Mouse (Mus musculus) limb, embryonic 15.5 days (tissue): ENCODE measurements around the gene Asb4. TPM values are rescaled to one million over a fixed set of nuclear protein-coding genes. Genes with fewer than 3 reads are reported as not detected.
A peak's percentile ranks its signal among the peaks of the same experiment; 100 is the strongest.

ENCODE experiments used
- ATAC-seq: fragments of 200-750 bp; cut with Nextera tagmentation; 2 replicates; pipeline ENCODE4 v1.8.0; 2017; ENCODE audit warnings: low read depth, moderate TSS enrichment; ENCODE audit not compliant: insufficient number of reproducible peaks, low FRiP score, low TSS enrichment
- H3K27ac ChIP-seq: fragments of 300-500 bp; sonication (generic); 2 replicates; pipeline ENCODE4 v1.5.1; 2015; ENCODE audit warnings: moderate library complexity, mild to moderate bottlenecking, inconsistent platforms
- H3K27me3 ChIP-seq: fragments of 300-500 bp; sonication (generic); 2 replicates; pipeline ENCODE4 v1.6.1; 2015; ENCODE audit warnings: inconsistent platforms
- H3K36me3 ChIP-seq: fragments of 300-500 bp; sonication (generic); 2 replicates; pipeline ENCODE4 v1.6.1; 2015; ENCODE audit warnings: inconsistent platforms
- H3K4me1 ChIP-seq: fragments of 300-500 bp; sonication (generic); 2 replicates; pipeline ENCODE4 v1.6.1; 2015; ENCODE audit warnings: inconsistent platforms
- H3K4me2 ChIP-seq: fragments of 300-500 bp; sonication (generic); 2 replicates; pipeline ENCODE4 v1.6.1; 2015; ENCODE audit warnings: mild to moderate bottlenecking, inconsistent platforms
- H3K4me3 ChIP-seq: fragments of 300-500 bp; sonication (generic); 2 replicates; pipeline ENCODE4 v1.5.1; 2015; ENCODE audit warnings: mild to moderate bottlenecking, inconsistent platforms
- H3K9ac ChIP-seq: fragments of 300-500 bp; sonication (generic); 2 replicates; pipeline ENCODE4 v1.6.1; 2015; ENCODE audit warnings: inconsistent platforms
- H3K9me3 ChIP-seq: fragments of 300-500 bp; sonication (generic); 2 replicates; pipeline ENCODE4 v1.6.1; 2016; ENCODE audit warnings: inconsistent platforms
- whole genome bisulfite sequencing: fragments of 180-500 bp; shearing (Covaris S2); methylation state at CpG from one replicate; pipeline ENCODE4 v1.1.7; 2015; 5-methylcytosine and 5-hydroxymethylcytosine counted together
- polyA plus RNA-seq: library from polyadenylated mRNA; unstranded; fragments of >200 nt; fragmentation: Nextera tagmentation; extraction: Ambion mirVana; gene quantifications from 2 replicates; pipeline ENCODE4 v1.2.1, GENCODE M21; 2015

The Asb4 gene
- polyA plus RNA-seq, 1 experiment from 2014 or later: 21.3 TPM

DNA sequence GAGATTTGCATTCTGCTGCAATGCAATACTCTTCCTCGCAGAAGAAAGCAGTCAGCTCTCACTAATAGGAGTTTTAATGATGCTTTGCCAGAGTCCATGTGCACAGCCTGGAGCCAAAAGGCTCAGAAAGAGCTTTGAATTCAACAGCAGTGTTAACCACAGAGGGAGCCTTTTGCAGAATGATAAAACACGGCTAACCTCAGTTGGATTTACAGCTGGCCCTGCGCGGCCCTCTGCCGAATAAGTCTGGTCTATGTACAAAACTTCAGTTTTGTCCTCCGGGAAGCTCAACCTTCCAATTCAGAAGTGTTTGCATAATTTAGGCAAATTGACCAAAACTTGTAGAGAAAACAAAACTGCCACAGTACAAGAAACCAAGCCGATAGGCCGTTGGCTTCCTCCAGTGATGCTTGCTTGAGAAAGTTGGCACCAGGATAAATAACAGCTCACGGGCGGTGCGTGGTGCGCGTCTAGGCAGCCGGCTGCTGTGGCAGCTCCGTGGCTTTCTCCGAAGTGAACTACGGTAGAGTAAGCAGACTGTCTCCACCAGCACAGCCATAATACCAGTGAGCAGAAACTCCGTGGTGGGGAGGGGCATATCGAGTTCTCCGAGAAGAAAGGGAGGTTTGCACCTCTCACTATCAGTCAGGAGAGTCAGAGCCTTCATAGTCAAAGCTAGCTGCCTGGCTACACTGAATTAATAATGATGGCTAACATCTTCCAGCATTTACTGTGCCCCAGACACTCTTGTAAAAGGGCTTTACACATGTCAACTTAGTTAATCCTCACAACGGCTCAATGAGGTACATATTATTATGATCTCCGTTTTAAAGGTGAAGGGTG is 3.2 kb upstream of the Asb4 start:
- Histone ChIP-seq H3K36me3 (no peaks in the 10 kb centered on the region), H3K4me2 (peak overlapping the region; percentile 52), H3K9ac (no peak overlapping the region; the same call in 1 of the 2 replicates), H3K27ac (peak overlapping the region; percentile 63), H3K9me3 (no peaks in the 10 kb centered on the region), H3K4me3 (peak overlapping the region; percentile 26), H3K4me1 (peaks cover 32% of the 10 kb centered on the region), H3K27me3 (no peaks in the 10 kb centered on the region)
- ATAC-seq: peak; percentile 61; the same call in 1 of the 2 replicates
- 18% methylated on average over 22 of the region's 22 CpGs for WGBS

DNA sequence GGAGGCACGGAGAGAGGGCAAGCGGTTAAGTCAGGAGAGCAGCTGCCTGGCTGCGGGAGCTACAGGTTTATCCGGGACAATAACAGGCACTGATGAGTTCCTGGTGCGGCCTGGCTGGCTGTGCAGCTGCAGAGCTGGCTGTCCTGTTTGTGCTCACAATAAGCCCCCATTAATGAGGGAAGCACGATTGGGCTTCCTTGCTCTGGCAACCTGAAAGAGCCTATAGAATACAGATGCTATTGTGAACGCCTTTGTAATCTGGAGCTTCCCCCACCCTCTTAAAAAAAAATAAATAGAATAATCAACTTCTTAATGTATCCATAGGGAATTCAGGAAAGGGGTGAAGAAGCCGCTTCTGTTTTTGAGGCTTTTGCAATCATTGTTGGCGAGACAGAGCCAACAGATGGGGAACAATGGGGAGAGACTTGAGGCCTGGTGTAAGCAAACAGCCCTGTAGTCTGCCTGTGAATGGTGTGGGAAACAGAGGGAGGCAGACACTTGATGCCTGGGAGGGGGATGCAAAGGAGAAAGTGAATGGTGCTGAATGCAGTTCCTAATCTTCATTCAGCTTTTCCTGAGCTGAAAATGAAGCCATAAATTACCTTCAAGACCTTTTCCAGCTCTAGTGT is 2.4 kb upstream of the Asb4 start:
- no peaks in the 10 kb centered on the region for H3K36me3 ChIP-seq
- no peaks in the 10 kb centered on the region for H3K27me3 ChIP-seq
- no peak overlapping the region for H3K4me3 ChIP-seq
- no peak for ATAC-seq
- 0 out of 2 replicates have a peak overlapping the region, but pooled peaks have one; percentile 63 for H3K27ac ChIP-seq
- H3K9ac ChIP-seq: no peak overlapping the region
- H3K9me3 ChIP-seq: no peaks in the 10 kb centered on the region
- H3K4me1 ChIP-seq: peaks cover 32% of the 10 kb centered on the region
- H3K4me2 ChIP-seq: peak overlapping the region; percentile 52
- 27% methylated on average over 9 of the region's 9 CpGs for WGBS

DNA sequence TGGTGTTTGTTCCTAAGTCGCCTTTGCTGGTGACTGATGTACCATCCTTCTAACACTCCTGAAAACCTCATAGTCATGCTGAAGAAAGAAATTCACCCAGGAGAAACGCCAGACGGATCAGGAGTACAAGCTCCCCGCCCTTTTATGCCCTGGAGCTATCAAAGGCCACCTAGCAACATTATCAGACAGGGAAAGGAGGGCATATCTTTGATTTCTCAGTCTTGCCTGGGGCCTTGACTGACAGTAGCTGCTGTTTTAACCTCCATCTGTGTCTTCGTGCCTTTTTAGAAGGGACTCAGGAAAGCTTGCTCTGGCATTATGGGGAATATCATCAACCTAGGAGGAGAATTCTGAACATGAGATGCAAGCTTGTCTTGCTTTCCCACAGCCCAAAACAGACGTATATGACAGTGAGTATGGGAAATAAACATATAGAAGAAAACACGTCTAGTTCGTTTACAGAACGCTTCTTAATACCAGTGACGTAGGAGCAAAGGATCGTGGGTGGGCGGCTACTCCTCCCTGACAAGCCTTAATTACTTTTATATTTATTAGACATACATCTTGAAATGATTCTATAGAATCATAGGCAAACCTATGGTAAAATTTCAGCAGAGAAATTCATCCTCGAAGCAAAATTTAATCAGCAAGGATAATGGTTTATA is 1.1 kb upstream of the Asb4 start:
- Histone ChIP-seq H3K27ac (no peak overlapping the region), H3K36me3 (no peaks in the 10 kb centered on the region), H3K9ac (no peak overlapping the region), H3K4me1 (peaks cover 32% of the 10 kb centered on the region), H3K27me3 (no peaks in the 10 kb centered on the region), H3K9me3 (no peaks in the 10 kb centered on the region), H3K4me2 (peak overlapping the region; percentile 50; the same call in 1 of the 2 replicates), H3K4me3 (no peak overlapping the region)
- no peak for ATAC-seq
- 26% methylated on average over 13 of the region's 13 CpGs for WGBS

DNA sequence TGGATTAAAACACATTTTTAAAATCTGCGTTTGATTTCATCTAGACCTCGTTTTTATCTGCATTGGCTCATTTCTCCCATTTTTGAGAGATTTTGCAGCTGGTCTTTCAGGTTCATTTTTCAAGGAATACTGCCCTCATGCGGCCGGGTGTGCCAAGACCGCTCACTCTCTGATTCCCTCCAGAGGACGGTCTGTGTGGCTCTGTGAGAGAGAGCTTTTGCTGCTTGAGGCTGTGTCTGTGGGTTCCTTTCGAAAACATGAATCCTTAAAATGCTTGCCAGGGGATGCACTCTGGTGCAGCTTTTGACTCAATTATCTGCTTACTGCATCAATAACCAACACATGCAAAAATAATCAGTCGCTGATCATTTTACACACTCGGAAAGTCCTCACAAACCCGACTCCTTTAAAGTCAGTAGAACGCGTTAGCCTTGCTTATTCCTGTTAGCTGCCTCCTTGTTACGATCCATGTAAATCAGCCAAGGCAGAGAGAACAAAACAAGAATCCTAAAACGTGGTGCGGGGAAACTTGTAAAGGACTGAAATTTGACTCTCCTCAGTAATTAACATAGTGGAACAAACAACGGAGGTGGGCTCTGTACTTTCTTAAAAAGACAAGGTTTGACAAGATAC is 487 bp upstream of the Asb4 start:
- Histone ChIP-seq H3K9ac (0 out of 2 replicates have a peak overlapping the region, but pooled peaks have one; percentile 24), H3K4me1 (peaks cover 32% of the 10 kb centered on the region), H3K27me3 (no peaks in the 10 kb centered on the region), H3K27ac (peak overlapping the region; percentile 12; the same call in 1 of the 2 replicates), H3K4me3 (peak overlapping the region; percentile 34), H3K4me2 (peak overlapping the region; percentile 50), H3K9me3 (no peaks in the 10 kb centered on the region), H3K36me3 (no peaks in the 10 kb centered on the region)
- ATAC-seq: 0 out of 2 replicates have a peak, but pooled peaks have one; percentile 62
- under 1% methylated on average over 16 of the region's 16 CpGs for WGBS

DNA sequence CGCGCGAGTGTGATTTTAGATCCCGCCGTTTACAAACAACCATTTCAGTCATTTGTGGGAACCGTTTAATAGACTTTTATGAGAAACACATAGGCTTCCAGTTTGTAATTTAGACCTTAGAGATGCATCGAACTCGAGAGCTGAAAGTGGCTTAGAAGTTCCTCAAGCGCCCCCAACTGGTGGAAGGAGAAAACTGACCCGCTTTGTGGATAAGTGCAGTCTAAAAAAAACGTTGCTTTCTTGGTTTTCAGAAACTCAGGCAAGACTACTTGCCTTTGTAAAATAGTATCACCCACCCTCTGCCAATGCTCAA is 948 bp downstream of the Asb4 start:
- Histone ChIP-seq H3K9me3 (no peaks in the 10 kb centered on the region), H3K27me3 (no peaks in the 10 kb centered on the region), H3K4me3 (peak overlapping the region; percentile 34), H3K36me3 (no peaks in the 10 kb centered on the region), H3K9ac (no peak overlapping the region), H3K4me1 (peaks cover 32% of the 10 kb centered on the region), H3K27ac (no peak overlapping the region), H3K4me2 (peak overlapping the region; percentile 50)
- WGBS: under 1% methylated on average over 11 of the region's 11 CpGs
- ATAC-seq: no peak

DNA sequence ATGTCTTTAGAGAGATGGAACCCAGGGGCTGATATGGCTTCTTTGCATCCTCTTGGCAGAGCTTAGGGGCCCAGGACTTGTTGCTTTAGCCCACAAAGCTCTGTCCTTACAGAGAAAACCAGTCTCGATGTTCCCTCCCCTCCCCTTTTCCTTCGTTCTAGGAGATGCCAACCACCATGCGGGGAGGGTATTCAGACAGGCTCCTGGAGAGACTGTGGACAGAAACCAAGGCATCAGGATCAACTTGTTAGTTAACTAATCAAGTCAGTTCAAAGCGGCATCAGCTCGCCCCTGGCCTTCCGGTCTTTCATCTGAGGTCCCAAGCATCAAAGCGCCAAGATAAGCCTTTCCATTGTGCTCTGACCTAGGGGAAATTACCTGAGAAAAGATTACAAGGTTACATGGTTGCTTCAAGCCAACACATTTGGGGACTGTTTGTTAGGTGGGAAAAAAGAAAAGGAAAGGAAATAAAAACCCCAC is 2.0 kb downstream of the Asb4 start:
- WGBS: 41% methylated on average over 7 of the region's 7 CpGs
- no peak overlapping the region for H3K27ac ChIP-seq
- H3K4me1 ChIP-seq: peaks cover 26% of the 10 kb centered on the region
- no peak overlapping the region for H3K4me3 ChIP-seq
- no peaks in the 10 kb centered on the region for H3K9me3 ChIP-seq
- H3K36me3 ChIP-seq: no peaks in the 10 kb centered on the region
- H3K4me2 ChIP-seq: no peak overlapping the region
- no peaks in the 10 kb centered on the region for H3K27me3 ChIP-seq
- ATAC-seq: no peak
- no peak overlapping the region for H3K9ac ChIP-seq

DNA sequence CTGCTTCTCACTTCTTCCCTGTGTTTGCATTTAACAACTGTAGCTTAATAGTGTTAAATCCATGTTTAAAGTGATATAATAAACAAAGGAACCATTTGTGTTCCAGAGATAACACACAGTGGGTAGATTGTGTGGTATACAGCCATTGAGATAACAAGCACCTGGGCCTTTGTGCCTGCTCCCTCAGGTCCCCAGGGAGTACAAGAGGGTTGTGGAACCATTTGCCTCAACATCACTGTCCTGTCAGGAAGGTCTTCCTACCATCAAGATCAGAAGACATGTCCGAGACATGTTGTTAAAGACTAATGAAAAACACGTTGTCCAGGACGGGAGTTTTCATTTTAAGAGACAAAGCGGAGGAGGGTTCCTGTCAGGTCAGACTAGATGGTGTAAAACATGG is 3.3 kb downstream of the Asb4 start:
- ATAC-seq: no peak
- H3K9me3 ChIP-seq: no peaks in the 10 kb centered on the region
- no peaks in the 10 kb centered on the region for H3K27me3 ChIP-seq
- no peak overlapping the region for H3K9ac ChIP-seq
- no peak overlapping the region for H3K4me2 ChIP-seq
- H3K4me1 ChIP-seq: peaks cover 15% of the 10 kb centered on the region
- WGBS: 78% methylated on average over 4 of the region's 4 CpGs
- H3K36me3 ChIP-seq: no peaks in the 10 kb centered on the region
- H3K27ac ChIP-seq: no peak overlapping the region
- H3K4me3 ChIP-seq: no peak overlapping the region

DNA sequence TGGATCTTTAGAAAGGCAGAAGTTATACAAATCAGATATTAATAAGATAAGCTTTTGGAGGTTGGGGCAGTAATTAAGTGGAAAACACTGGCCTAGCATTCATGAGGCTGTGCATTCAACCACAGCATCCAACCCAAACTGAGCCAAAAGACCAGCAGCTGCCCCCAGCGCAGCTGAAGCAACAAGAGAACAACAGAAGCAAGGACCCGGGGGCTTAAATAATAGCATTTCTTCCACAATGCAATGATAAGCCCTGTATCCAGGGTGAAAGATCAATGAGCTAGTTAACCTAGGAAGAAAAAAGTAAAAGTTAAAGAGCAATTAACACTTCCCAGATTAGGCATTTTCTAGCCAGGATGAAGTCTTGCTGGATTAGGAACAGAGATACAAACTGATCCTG is 4.2 kb downstream of the Asb4 start:
- H3K9me3 ChIP-seq: no peaks in the 10 kb centered on the region
- no peak overlapping the region for H3K4me2 ChIP-seq
- peaks cover 10% of the 10 kb centered on the region for H3K4me1 ChIP-seq
- H3K36me3 ChIP-seq: no peaks in the 10 kb centered on the region
- 73% methylated on average over 2 of the region's 2 CpGs for WGBS
- no peaks in the 10 kb centered on the region for H3K27me3 ChIP-seq
- H3K4me3 ChIP-seq: no peak overlapping the region
- no peak overlapping the region for H3K9ac ChIP-seq
- ATAC-seq: no peak
- H3K27ac ChIP-seq: no peak overlapping the region

DNA sequence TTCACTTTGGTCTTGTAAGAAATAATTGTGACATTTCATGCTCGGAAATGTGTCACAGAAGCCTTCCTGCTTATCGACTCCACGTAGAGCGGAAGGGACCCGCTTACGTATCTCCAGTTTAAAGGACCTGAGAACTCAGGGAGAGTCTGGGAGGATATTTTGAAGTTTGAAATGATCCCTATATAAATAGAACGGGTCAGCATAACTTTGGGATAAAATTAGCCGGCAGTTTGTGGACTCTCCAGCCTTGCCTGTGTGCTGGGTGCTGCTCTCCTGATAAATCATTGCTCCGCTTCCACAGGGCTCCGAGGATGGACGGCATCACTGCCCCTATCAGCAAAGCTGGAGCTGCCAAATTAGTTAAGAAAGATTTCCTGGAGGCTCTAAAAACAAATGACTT is 7.1 kb downstream of the Asb4 start:
- no peak for ATAC-seq
- Histone ChIP-seq H3K9ac (peak overlapping the region; percentile 28; the same call in 1 of the 2 replicates), H3K27me3 (no peaks in the 10 kb centered on the region), H3K4me3 (peak overlapping the region; percentile 35), H3K4me1 (no peaks in the 10 kb centered on the region), H3K27ac (peak overlapping the region; percentile 57), H3K9me3 (no peaks in the 10 kb centered on the region), H3K4me2 (peak overlapping the region; percentile 46), H3K36me3 (no peaks in the 10 kb centered on the region)
- 9% methylated on average over 11 of the region's 11 CpGs for WGBS

DNA sequence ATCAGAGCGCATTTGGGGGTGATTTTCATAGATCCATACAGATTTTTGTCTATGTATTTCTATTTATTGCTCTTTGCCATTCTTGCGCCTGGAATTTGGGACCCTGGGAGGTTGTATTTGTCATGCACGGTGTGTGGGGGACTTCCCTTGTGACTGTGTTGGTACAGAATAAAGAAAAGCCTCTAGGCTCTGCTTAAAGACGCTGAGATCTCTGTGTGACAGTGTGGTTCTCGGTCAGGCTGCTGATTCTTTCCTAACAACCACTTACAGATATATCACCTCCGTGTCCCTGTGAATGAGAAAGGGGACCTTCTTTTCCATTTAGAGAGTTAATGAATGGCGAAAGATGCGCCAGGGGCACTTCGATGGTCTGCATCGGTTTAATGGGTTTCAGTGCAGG is 7.8 kb downstream of the Asb4 start:
- WGBS: 27% methylated on average over 10 of the region's 10 CpGs
- Histone ChIP-seq H3K4me1 (no peaks in the 10 kb centered on the region), H3K27me3 (no peaks in the 10 kb centered on the region), H3K27ac (no peak overlapping the region), H3K9me3 (no peaks in the 10 kb centered on the region), H3K4me3 (peak overlapping the region; percentile 35), H3K4me2 (peak overlapping the region; percentile 46; the same call in 1 of the 2 replicates), H3K9ac (no peak overlapping the region), H3K36me3 (no peaks in the 10 kb centered on the region)
- ATAC-seq: no peak

DNA sequence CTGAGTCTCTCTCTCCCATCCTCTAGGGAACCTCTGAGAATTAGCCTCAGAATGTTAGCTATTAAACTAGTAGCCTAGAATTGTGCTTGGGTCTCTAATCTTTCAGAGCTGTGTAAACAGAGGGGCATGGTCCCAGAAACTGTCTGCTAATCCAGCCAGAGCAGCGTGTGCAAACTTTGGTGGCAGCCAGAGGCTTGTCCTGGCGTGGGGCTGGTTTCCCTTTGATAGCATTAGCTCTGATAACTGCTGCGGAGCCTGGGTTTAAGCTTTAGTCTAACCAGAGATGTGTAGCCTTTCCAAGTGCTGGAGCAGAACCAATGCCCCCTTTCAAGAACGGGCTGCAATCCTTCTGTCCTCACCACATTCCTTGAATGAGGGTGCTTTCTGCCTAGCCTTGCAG is 11.8 kb downstream of the Asb4 start:
- 21% methylated on average over 4 of the region's 4 CpGs for WGBS
- Histone ChIP-seq H3K27ac (no peak overlapping the region), H3K4me3 (no peak overlapping the region), H3K4me2 (no peak overlapping the region), H3K9ac (no peak overlapping the region), H3K4me1 (0 out of 2 replicates have a peak, but pooled peaks cover 10% of the 10 kb centered on the region), H3K36me3 (no peaks in the 10 kb centered on the region), H3K27me3 (no peaks in the 10 kb centered on the region), H3K9me3 (no peaks in the 10 kb centered on the region)
- no peak for ATAC-seq
